Mouse (Mus musculus): Measurements from ENCODE around the gene Pcyt1a. TPM values are rescaled to one million over a fixed set of nuclear protein-coding genes. Genes with fewer than 3 reads are reported as not detected.

Pcyt1a gene
- polyA plus RNA-seq, 1 experiment from 2014 or later: 36.6 TPM

- Histone ChIP-seq H3K27me3 (ENCODE audit: insufficient read depth, poor library complexity, severe bottlenecking) (no peaks in the 10 kb centered on the region), H3K4me1 (peaks cover 5% of the 10 kb centered on the region; the same call in 1 of the 2 replicates), H3K9me3 (no peaks in the 10 kb centered on the region), H3K36me3 (no peaks in the 10 kb centered on the region), H3K4me3 (no peak overlapping the region), H3K27ac (no peak overlapping the region)
- WGBS: 88% methylated on average over 9 of the region's 9 CpGs
- no peak for DNase-seq (ENCODE audit: low spot score)
These were observed 25.0 kb upstream of the Pcyt1a start for GRCm38 (mm10) chr16:32405716-32406115.

- 70% methylated on average over 6 of the region's 6 CpGs for WGBS
- Histone ChIP-seq H3K36me3 (no peaks in the 10 kb centered on the region), H3K27ac (no peak overlapping the region), H3K4me3 (no peak overlapping the region), H3K27me3 (ENCODE audit: insufficient read depth, poor library complexity, severe bottlenecking) (no peaks in the 10 kb centered on the region), H3K9me3 (no peaks in the 10 kb centered on the region), H3K4me1 (peaks cover 5% of the 10 kb centered on the region; the same call in 1 of the 2 replicates)
- DNase-seq (ENCODE audit: low spot score): no peak
These were observed 24.1 kb upstream of the Pcyt1a start for GRCm38 (mm10) chr16:32406671-32407070.

DNA sequence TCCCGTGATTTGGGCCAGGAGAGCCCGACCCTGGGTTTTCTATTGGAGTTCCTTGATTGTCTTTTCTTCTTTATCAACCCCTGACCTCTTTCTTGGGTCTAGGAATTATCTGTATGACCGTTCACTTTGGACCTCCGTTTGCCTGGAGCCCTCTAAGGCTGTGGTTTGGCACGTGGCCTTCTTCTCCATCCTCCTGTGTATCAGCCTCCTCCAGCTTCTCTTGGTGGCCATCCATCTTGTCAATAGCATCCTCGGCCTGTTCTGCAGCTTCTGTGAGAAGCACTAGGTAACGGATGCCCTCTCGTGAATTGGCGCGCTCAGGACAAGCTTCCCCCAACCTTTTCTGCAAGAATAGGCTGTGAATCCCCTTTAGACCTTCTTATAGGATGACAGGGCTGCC, 23.0 kb upstream of the Pcyt1a start:
- Histone ChIP-seq H3K9me3 (no peaks in the 10 kb centered on the region), H3K4me3 (no peak overlapping the region), H3K27me3 (ENCODE audit: insufficient read depth, poor library complexity, severe bottlenecking) (no peaks in the 10 kb centered on the region), H3K36me3 (no peaks in the 10 kb centered on the region), H3K4me1 (peaks cover 4% of the 10 kb centered on the region; the same call in 1 of the 2 replicates), H3K27ac (no peak overlapping the region)
- DNase-seq (ENCODE audit: low spot score): no peak
- WGBS: 76% methylated on average over 10 of the region's 10 CpGs

- Histone ChIP-seq H3K4me3 (no peak overlapping the region), H3K36me3 (no peaks in the 10 kb centered on the region), H3K27me3 (ENCODE audit: insufficient read depth, poor library complexity, severe bottlenecking) (no peaks in the 10 kb centered on the region), H3K9me3 (no peaks in the 10 kb centered on the region), H3K27ac (no peak overlapping the region), H3K4me1 (peaks cover 4% of the 10 kb centered on the region)
- WGBS: 39% methylated on average over 1 of the region's 1 CpGs
- DNase-seq (ENCODE audit: low spot score): no peak
These were observed 13.3 kb upstream of the Pcyt1a start for GRCm38 (mm10) chr16:32417457-32417856.

GRCm38 (mm10) chr16:32419517-32420483, 10.9 kb upstream of the Pcyt1a start, which contains the start of gene Tctex1d2:
Gene Tctex1d2 (plus strand): TSS chr16:32419702.
- Histone ChIP-seq H3K4me3 (peak within 1 kb of the TSS; percentile 77), H3K27me3 (ENCODE audit: insufficient read depth, poor library complexity, severe bottlenecking) (no peaks in the 10 kb centered on the region), H3K27ac (peak within 1 kb of the TSS; percentile 94), H3K36me3 (no peaks in the 10 kb centered on the region), H3K4me1 (peaks cover 4% of the 10 kb centered on the region), H3K9me3 (no peaks in the 10 kb centered on the region)
- DNase-seq (ENCODE audit: low spot score): peak; percentile 98
- 1% methylated on average over 45 of the region's 45 CpGs for WGBS

DNA sequence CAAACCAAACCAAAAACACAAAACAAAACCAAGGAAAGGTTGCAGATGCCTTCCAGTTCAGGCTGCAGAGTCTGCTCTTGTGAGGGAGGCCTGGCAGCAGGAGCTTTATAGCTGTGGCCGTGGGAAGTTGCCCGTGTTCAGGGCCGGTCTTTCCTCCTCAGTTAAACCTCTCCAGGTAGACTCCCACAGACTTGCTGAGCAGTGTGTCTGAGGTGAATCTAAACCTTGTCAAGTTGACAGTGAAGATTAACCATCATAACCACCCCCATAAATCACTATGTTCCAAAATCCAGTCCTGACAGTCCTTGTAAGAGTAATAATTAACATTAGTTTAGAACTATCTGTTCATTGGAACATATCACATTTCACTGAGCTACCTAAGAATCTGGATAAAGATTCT, 3.2 kb upstream of the Pcyt1a start:
- Histone ChIP-seq H3K36me3 (no peaks in the 10 kb centered on the region), H3K27ac (no peak overlapping the region), H3K4me3 (no peak overlapping the region), H3K27me3 (ENCODE audit: insufficient read depth, poor library complexity, severe bottlenecking) (no peaks in the 10 kb centered on the region), H3K4me1 (peaks cover 14% of the 10 kb centered on the region; the same call in 1 of the 2 replicates), H3K9me3 (no peaks in the 10 kb centered on the region)
- 88% methylated on average over 3 of the region's 3 CpGs for WGBS
- DNase-seq (ENCODE audit: low spot score): no peak

DNA sequence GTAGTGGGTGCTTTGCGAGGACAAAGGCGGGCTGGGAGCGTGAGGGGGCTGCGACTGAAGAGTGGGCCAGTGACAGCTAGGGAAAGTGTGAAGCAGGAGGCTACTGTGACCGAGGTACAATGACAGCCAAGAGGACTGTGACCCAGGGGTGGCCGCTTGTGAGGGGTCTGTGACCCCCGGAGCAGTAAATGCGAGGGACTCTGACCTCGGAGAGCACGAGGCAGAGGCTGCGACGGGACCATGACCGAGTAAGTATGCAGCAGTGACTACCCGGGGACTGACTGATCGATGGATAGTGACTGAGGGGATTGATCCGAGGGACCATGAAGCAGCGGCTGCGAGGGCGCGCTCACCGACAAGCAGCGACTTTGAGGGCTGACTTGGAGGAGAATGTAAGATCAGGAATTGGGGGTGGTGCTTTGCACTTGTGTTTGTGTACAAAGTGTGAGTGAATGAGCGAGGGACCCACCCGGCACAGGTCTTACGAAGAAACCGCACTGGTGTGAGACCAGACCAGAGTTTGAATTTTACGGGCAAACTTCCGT, 398 bp downstream of the Pcyt1a start:
- WGBS: under 1% methylated on average over 28 of the region's 28 CpGs
- Histone ChIP-seq H3K27me3 (ENCODE audit: insufficient read depth, poor library complexity, severe bottlenecking) (no peaks in the 10 kb centered on the region), H3K9me3 (no peaks in the 10 kb centered on the region), H3K36me3 (no peaks in the 10 kb centered on the region), H3K4me1 (peaks cover 18% of the 10 kb centered on the region; the same call in 1 of the 2 replicates), H3K27ac (peak overlapping the region; percentile 93), H3K4me3 (peak overlapping the region; percentile 80)
- no peak for DNase-seq (ENCODE audit: low spot score)

DNA sequence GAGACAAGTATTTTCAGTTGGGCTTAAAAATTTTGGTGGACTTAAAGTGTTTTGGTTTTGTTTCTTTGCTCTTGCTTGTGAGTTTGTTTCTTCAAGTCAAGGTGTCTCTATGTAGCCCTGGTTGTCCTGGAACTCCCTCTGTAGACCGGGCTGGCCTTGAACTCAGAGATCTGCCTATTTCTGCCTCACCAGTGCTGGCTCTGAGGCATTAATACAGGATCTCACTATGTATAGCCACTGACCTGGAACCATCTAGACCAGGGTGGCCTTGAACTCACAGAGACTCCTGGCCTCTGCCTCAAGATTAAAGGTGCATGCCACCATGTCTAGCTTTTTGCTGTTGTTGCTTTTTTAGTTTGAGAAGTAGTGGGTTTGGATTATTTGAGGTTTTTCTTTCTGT, 1.2 kb downstream of the Pcyt1a start:
- no peaks in the 10 kb centered on the region for H3K36me3 ChIP-seq
- H3K4me1 ChIP-seq: peaks cover 22% of the 10 kb centered on the region; the same call in 1 of the 2 replicates
- H3K27ac ChIP-seq: peak overlapping the region; percentile 93; the same call in 1 of the 2 replicates
- no peak for DNase-seq (ENCODE audit: low spot score)
- 86% methylated on average over 1 of the region's 1 CpGs for WGBS
- no peaks in the 10 kb centered on the region for H3K9me3 ChIP-seq
- no peaks in the 10 kb centered on the region for H3K27me3 ChIP-seq (ENCODE audit: insufficient read depth, poor library complexity, severe bottlenecking)
- H3K4me3 ChIP-seq: peak overlapping the region; percentile 80

- Histone ChIP-seq H3K27me3 (ENCODE audit: insufficient read depth, poor library complexity, severe bottlenecking) (no peaks in the 10 kb centered on the region), H3K4me3 (no peak overlapping the region), H3K9me3 (no peaks in the 10 kb centered on the region), H3K27ac (no peak overlapping the region), H3K4me1 (peaks cover 28% of the 10 kb centered on the region), H3K36me3 (no peaks in the 10 kb centered on the region)
- no peak for DNase-seq (ENCODE audit: low spot score)
- WGBS: 81% methylated on average over 2 of the region's 2 CpGs
These were observed 2.4 kb downstream of the Pcyt1a start for GRCm38 (mm10) chr16:32433138-32433537.

GRCm38 (mm10) chr16:32434066-32434465, 3.3 kb downstream of the Pcyt1a start:
- no peak for DNase-seq (ENCODE audit: low spot score)
- Histone ChIP-seq H3K27ac (no peak overlapping the region), H3K9me3 (no peaks in the 10 kb centered on the region), H3K4me1 (peaks cover 28% of the 10 kb centered on the region), H3K4me3 (no peak overlapping the region), H3K36me3 (no peaks in the 10 kb centered on the region), H3K27me3 (ENCODE audit: insufficient read depth, poor library complexity, severe bottlenecking) (no peaks in the 10 kb centered on the region)
- WGBS: 31% methylated on average over 6 of the region's 6 CpGs

DNA sequence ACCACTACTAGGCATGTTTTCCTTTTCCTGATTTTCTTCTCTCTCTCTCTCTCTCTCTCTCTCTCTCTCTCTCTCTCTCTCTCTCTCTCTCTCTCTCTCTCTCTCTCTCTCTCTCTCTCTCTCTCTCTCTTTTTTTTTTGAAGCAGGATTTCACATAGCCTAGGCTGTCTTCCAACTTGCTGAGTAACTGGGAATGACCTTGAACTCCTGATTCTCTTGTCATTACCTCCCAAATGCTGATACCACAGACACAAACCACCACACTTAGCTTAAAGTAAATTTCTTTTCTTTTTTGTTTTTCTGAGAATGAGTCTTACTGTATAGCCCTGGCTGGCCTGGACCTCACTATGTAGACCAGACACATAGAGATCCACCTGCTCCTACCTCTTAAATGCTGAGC, 4.0 kb downstream of the Pcyt1a start:
- no peak overlapping the region for H3K27ac ChIP-seq

DNA sequence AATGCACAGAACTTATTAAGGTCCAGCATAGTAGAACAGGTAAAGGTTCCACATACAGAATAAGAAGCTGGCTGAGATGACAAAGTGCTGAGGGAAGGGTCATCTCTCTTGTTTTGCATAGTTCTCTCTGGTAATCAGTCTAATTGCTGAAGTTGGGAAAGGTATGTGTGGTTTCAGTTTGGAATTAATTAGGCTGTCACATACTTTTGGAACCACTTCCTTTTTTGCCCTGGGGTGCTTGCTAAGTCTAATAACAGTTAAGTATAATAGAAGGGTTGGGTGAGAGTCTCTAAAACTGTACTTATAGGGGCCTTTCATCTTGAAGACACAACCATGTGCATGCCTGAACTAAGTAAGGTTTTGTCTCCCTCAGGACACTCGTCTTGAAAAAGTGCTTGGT, 5.9 kb downstream of the Pcyt1a start:
- no peaks in the 10 kb centered on the region for H3K27me3 ChIP-seq (ENCODE audit: insufficient read depth, poor library complexity, severe bottlenecking)
- H3K36me3 ChIP-seq: peaks cover 4% of the 10 kb centered on the region
- no peak overlapping the region for H3K4me3 ChIP-seq
- 47% methylated on average over 1 of the region's 1 CpGs for WGBS
- DNase-seq (ENCODE audit: low spot score): no peak
- no peak overlapping the region for H3K27ac ChIP-seq
- peaks cover 18% of the 10 kb centered on the region for H3K4me1 ChIP-seq
- no peaks in the 10 kb centered on the region for H3K9me3 ChIP-seq

More for the DNA sequence above, 4.0 kb downstream of the Pcyt1a start:
- no peak for DNase-seq (ENCODE audit: low spot score)
- Histone ChIP-seq H3K27me3 (ENCODE audit: insufficient read depth, poor library complexity, severe bottlenecking) (no peaks in the 10 kb centered on the region), H3K9me3 (no peaks in the 10 kb centered on the region), H3K36me3 (no peaks in the 10 kb centered on the region), H3K4me3 (no peak overlapping the region), H3K4me1 (peaks cover 25% of the 10 kb centered on the region)

DNA sequence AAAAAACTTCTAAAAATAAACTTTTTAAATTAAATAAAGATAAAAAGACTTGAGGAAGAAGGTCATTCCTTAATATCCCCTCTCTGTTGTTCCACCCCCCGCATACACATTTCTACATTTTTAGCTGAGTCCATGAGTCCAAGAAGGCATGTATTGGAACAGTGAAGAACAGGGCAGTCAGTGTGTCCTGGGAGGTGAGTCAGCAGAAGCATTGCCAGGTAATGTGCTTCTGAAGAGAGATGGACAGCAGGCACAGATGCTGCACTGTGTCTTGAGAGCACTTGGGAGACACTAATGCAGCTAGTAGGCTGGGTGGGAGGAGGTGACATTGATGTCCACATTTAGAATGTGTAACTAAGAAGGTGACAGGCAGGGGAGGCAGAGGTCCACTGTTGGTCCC, 6.5 kb downstream of the Pcyt1a start:
- peaks cover 14% of the 10 kb centered on the region for H3K4me1 ChIP-seq
- H3K27me3 ChIP-seq (ENCODE audit: insufficient read depth, poor library complexity, severe bottlenecking): no peaks in the 10 kb centered on the region
- DNase-seq (ENCODE audit: low spot score): no peak
- H3K4me3 ChIP-seq: no peak overlapping the region
- 89% methylated on average over 1 of the region's 1 CpGs for WGBS
- H3K36me3 ChIP-seq: peaks cover 4% of the 10 kb centered on the region
- H3K9me3 ChIP-seq: no peaks in the 10 kb centered on the region
- no peak overlapping the region for H3K27ac ChIP-seq

Measured in heart, embryonic 10.5 days (tissue).